Mouse (Mus musculus) midbrain, embryonic 16.5 days (tissue): Measurements from ENCODE around the gene Usp3. TPM values are rescaled to one million over a fixed set of nuclear protein-coding genes. Genes with fewer than 3 reads are reported as not detected.

Experiments
- ATAC-seq: fragments of 200-750 bp; cut with Nextera tagmentation; 2 replicates; pipeline ENCODE4 v1.8.0; 2017; ENCODE audit warnings: moderate TSS enrichment
- H3K27ac ChIP-seq: fragments of 300-500 bp; sonication (generic); 2 replicates; pipeline ENCODE4 v1.5.1; 2014; ENCODE audit warnings: mild to moderate bottlenecking, low read length, mixed read lengths
- H3K27me3 ChIP-seq: fragments of 300-500 bp; sonication (generic); 2 replicates; pipeline ENCODE4 v1.6.1; 2014; ENCODE audit warnings: low read depth, low read length, mixed read lengths; ENCODE audit not compliant: control insufficient read depth, insufficient read depth
- H3K36me3 ChIP-seq: fragments of 300-500 bp; sonication (generic); 2 replicates; pipeline ENCODE4 v1.6.1; 2014; ENCODE audit warnings: mild to moderate bottlenecking, low read length, moderate library complexity, mixed read lengths; ENCODE audit not compliant: control insufficient read depth, insufficient read depth
- H3K4me1 ChIP-seq: fragments of 300-500 bp; sonication (generic); 2 replicates; pipeline ENCODE4 v1.6.1; 2014; ENCODE audit warnings: mild to moderate bottlenecking, low read length, mixed read lengths; ENCODE audit not compliant: control insufficient read depth, insufficient read depth
- H3K4me2 ChIP-seq: fragments of 300-500 bp; sonication (generic); 2 replicates; pipeline ENCODE4 v1.6.1; 2014; ENCODE audit warnings: mild to moderate bottlenecking, low read length, mixed read lengths
- H3K4me3 ChIP-seq: fragments of 300-500 bp; sonication (generic); 2 replicates; pipeline ENCODE4 v1.5.1; 2014; ENCODE audit warnings: low read depth, mild to moderate bottlenecking, low read length, moderate library complexity, mixed read lengths
- H3K9ac ChIP-seq: fragments of 300-500 bp; sonication (generic); 2 replicates; pipeline ENCODE4 v1.6.1; 2014; ENCODE audit warnings: low read depth, low read length, mixed read lengths
- H3K9me3 ChIP-seq: fragments of 300-500 bp; sonication (generic); replicated peaks from 2 replicates; pipeline ENCODE4 v1.6.1; 2014; ENCODE audit warnings: mild to moderate bottlenecking, low read length, mixed read lengths; ENCODE audit not compliant: control insufficient read depth, poor library complexity, severe bottlenecking
- WGBS: fragments of 180-500 bp; shearing (Covaris S2); extraction: QIAGEN DNeasy Blood & Tissue Kit; methylation state at CpG from one replicate; pipeline ENCODE4 v1.1.7; 2014; 5-methylcytosine and 5-hydroxymethylcytosine counted together
- polyA plus RNA-seq: library from polyadenylated mRNA; unstranded; fragments of >200 nt; fragmentation: Nextera tagmentation; extraction: Ambion mirVana; gene quantifications from 2 replicates; pipeline ENCODE4 v1.2.1, GENCODE M21; 2015

Usp3 gene
- polyA plus RNA-seq, 1 experiment from 2014 or later: 43.5 TPM

DNA sequence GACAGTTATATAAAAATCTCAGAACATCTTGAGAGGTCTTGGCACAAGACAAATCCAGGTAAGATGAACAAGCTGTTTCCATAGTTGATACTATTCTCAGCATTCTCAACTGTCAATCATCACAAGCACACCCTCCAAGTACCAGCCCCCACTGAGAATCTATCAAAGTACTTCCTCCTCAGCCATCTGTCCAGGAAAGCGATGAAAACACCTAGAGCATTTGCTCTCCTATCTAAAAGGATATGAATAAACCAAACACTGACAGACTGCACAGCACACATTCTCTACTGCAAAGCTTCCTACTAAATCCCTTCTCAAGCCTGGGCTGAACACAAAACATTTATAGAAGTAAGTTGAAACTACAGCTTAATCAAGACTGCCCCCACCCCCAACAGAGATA, 6.4 kb downstream of the Usp3 start:
- Histone ChIP-seq H3K27me3 (no peaks in the 10 kb centered on the region), H3K4me1 (peaks cover 16% of the 10 kb centered on the region), H3K27ac (no peak overlapping the region), H3K9ac (no peak overlapping the region), H3K36me3 (no peaks in the 10 kb centered on the region), H3K4me2 (no peak overlapping the region), H3K9me3 (no peaks in the 10 kb centered on the region), H3K4me3 (no peak overlapping the region)
- 45% methylated on average over 1 of the region's 1 CpGs for WGBS
- no peak for ATAC-seq

- ATAC-seq: no peak
- no peak overlapping the region for H3K4me3 ChIP-seq
- WGBS: 72% methylated on average over 1 of the region's 1 CpGs
- H3K4me1 ChIP-seq: peaks cover 7% of the 10 kb centered on the region
- H3K9ac ChIP-seq: no peak overlapping the region
- H3K27ac ChIP-seq: no peak overlapping the region
- no peaks in the 10 kb centered on the region for H3K36me3 ChIP-seq
- H3K27me3 ChIP-seq: no peaks in the 10 kb centered on the region
- no peaks in the 10 kb centered on the region for H3K9me3 ChIP-seq
- no peak overlapping the region for H3K4me2 ChIP-seq
These were observed 7.8 kb downstream of the Usp3 start for GRCm38 (mm10) chr9:66585191-66585590.

DNA sequence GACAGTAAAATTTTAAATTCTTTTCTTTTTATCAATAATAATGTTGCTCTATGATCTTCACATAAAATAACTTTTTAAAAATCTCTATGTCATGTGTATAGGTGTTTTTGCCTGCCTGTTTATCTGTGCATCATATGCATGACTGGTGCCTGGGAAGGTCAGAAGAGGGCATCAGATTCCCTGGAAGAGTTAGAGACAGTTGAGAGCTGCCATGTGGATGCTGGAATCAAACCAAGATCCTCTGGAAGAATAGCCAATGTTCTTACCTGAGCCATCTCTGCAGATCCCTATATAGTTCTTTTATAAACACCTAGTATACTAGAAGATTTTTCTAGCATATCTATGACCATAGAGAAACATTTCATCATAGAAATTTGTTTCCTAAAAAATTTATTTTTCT, 8.8 kb downstream of the Usp3 start:
- H3K27me3 ChIP-seq: no peaks in the 10 kb centered on the region
- no peak overlapping the region for H3K4me3 ChIP-seq
- no peaks in the 10 kb centered on the region for H3K36me3 ChIP-seq
- no peak overlapping the region for H3K9ac ChIP-seq
- no peaks in the 10 kb centered on the region for H3K9me3 ChIP-seq
- peaks cover 3% of the 10 kb centered on the region for H3K4me1 ChIP-seq
- H3K27ac ChIP-seq: no peak overlapping the region
- no peak overlapping the region for H3K4me2 ChIP-seq
- no peak for ATAC-seq

DNA sequence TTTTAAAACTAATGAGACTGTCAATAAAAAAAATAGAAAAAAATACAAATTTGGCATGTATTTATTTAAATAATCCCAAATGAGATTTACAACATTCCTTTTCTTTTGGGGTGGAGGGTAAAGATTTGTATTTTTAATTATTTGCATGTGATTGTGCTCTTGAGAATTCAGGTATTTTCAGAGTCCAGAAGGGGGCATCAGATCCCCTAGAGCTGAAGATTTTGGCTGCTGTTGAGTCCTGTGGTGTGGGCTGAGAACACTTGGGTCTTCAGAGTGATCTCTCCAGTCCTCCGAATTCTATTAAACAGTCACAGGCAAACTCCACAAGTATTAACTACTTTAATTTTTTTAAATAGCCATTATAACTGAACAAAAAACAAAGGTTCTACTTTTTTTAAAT, 9.7 kb downstream of the Usp3 start:
- Histone ChIP-seq H3K27ac (no peak overlapping the region), H3K9me3 (no peaks in the 10 kb centered on the region), H3K9ac (no peak overlapping the region), H3K36me3 (no peaks in the 10 kb centered on the region), H3K4me1 (peaks cover 3% of the 10 kb centered on the region), H3K4me2 (no peak overlapping the region), H3K27me3 (no peaks in the 10 kb centered on the region), H3K4me3 (no peak overlapping the region)
- 97% methylated on average over 1 of the region's 1 CpGs for WGBS
- no peak for ATAC-seq

GRCm38 (mm10) chr9:66581694-66582093, 11.2 kb downstream of the Usp3 start:
- H3K9me3 ChIP-seq: no peaks in the 10 kb centered on the region

GRCm38 (mm10) chr9:66580722-66581121, 12.2 kb downstream of the Usp3 start:
- no peak for ATAC-seq
- Histone ChIP-seq H3K4me1 (no peaks in the 10 kb centered on the region), H3K36me3 (no peaks in the 10 kb centered on the region), H3K27ac (no peak overlapping the region), H3K4me2 (no peak overlapping the region), H3K27me3 (no peaks in the 10 kb centered on the region), H3K9me3 (no peaks in the 10 kb centered on the region), H3K9ac (no peak overlapping the region), H3K4me3 (no peak overlapping the region)
- WGBS: 94% methylated on average over 1 of the region's 1 CpGs

More at GRCm38 (mm10) chr9:66581694-66582093, 11.2 kb downstream of the Usp3 start:
- H3K4me3 ChIP-seq: no peak overlapping the region
- peaks cover 3% of the 10 kb centered on the region for H3K4me1 ChIP-seq
- H3K4me2 ChIP-seq: no peak overlapping the region
- H3K36me3 ChIP-seq: no peaks in the 10 kb centered on the region
- no peak for ATAC-seq
- H3K27ac ChIP-seq: no peak overlapping the region
- no peak overlapping the region for H3K9ac ChIP-seq
- H3K27me3 ChIP-seq: no peaks in the 10 kb centered on the region
- WGBS: 89% methylated on average over 3 of the region's 3 CpGs

GRCm38 (mm10) chr9:66575878-66576238, 17.1 kb downstream of the Usp3 start:
- H3K4me2 ChIP-seq: no peak overlapping the region
- H3K27me3 ChIP-seq: no peaks in the 10 kb centered on the region
- no peak overlapping the region for H3K9ac ChIP-seq
- H3K36me3 ChIP-seq: no peaks in the 10 kb centered on the region
- H3K9me3 ChIP-seq: no peaks in the 10 kb centered on the region
- WGBS: 95% methylated on average over 1 of the region's 1 CpGs
- H3K4me3 ChIP-seq: no peak overlapping the region
- H3K27ac ChIP-seq: no peak overlapping the region
- ATAC-seq: no peak
- no peaks in the 10 kb centered on the region for H3K4me1 ChIP-seq

DNA sequence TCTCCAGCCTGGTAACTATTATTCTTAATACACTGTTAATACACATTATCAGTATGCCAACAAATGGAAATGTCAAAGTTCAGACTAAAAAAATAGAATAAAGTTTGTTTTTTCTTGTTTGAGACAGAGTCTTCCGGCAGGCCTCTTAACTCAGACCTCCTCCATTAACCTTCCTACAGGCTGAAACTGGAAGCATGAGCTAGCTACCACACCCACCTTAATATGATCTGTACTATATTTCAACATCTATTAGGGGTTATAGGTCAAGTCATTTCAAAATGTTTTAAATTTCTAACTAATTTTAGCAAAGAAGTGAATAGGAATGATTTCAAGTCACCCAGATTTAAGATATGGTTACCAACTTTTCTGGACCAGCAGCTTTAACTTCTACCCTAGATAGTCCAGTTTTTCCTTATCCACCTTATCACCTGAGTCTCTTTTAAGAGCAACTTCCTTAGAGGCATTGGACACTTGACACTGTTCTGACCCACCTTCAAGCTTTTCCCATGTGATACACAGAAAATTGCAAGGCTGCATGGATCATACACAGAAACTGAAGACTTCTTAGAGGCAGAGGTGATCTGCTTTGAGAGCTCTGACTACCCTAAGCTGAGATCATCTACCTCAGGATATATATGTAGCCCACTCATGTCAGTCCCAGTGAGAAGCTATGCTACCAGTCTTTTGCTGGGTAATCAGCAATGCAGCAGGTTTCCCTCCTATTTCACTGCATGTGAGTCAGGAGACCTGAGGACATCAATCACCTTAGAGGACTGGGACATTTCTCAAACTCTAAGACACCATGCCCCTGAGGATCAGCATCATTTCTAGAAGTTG, 17.7 kb downstream of the Usp3 start:
- WGBS: 87% methylated on average over 1 of the region's 1 CpGs

GRCm38 (mm10) chr9:66571986-66572700, 20.8 kb downstream of the Usp3 start:
- WGBS: 80% methylated on average over 4 of the region's 4 CpGs
- no peaks in the 10 kb centered on the region for H3K27me3 ChIP-seq
- H3K36me3 ChIP-seq: no peaks in the 10 kb centered on the region
- no peak for ATAC-seq
- no peaks in the 10 kb centered on the region for H3K9me3 ChIP-seq
- H3K9ac ChIP-seq: no peak overlapping the region
- H3K4me2 ChIP-seq: no peak overlapping the region
- H3K4me1 ChIP-seq: no peaks in the 10 kb centered on the region
- no peak overlapping the region for H3K4me3 ChIP-seq
- H3K27ac ChIP-seq: no peak overlapping the region

More for the DNA sequence above, 17.7 kb downstream of the Usp3 start:
- Histone ChIP-seq H3K4me2 (no peak overlapping the region), H3K27me3 (no peaks in the 10 kb centered on the region), H3K9ac (no peak overlapping the region), H3K27ac (no peak overlapping the region), H3K36me3 (no peaks in the 10 kb centered on the region), H3K4me3 (no peak overlapping the region), H3K9me3 (no peaks in the 10 kb centered on the region), H3K4me1 (no peaks in the 10 kb centered on the region)
- ATAC-seq: no peak
